Comparison of ENCODE assay signal across 8 mouse cellular contexts in the genomic region with DNA sequence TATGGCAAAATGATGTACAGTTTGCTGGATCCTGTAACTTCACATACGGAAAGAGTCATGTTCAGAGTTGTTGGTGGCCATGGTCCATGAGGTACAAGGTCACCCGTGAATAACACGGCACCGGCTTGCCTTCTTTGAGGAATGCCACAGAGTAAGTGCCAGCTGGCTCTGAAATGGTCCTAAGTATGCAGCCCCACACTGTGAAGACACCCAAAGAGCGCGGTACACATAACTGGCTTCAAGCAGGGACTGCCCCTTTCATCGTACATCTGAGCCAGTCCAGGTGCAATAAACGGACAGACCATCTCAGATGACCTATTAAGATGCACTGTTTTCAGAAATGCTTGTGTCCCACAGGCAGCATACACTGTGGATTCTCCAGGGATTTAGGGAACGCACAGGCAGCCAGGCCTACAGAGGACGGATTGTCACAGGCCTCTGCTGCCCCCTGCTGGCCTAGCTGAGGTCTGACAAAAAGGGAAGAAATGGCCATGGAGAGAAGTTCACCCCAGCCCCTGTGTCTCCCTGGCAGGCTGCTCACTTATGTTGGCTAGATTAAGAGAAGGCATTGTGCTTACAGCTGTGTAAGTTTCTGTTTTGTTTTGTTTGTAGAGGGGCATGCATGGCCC.
DNase-seq lines count a peak whose midpoint lies in the region; ATAC-seq and TF ChIP-seq lines count a peak whose summit lies in the region.
"Had no signal": no experiment of that assay in that cellular context is flagged by ENCODE, and none has a peak within 500 bp of the region (broad histone marks: within the 10 kb centered on the region; RNA-seq: fewer than 3 reads in every experiment).

No protein-coding gene starts in this region.

- H3K9me3 ChIP-seq in hindbrain, embryonic 16.5 days (ENCODE audit: control insufficient read depth, low read length) = no peaks in the 10 kb centered on the region
- H3K9me3 ChIP-seq in midbrain, embryonic 11.5 days (ENCODE audit: control insufficient read depth, low read length) = no peaks in the 10 kb centered on the region

- peaks cover 13% of the 10 kb centered on the region for H3K4me1 ChIP-seq in hindbrain, embryonic 16.5 days (ENCODE audit: control insufficient read depth, insufficient read depth, low read depth, low read length)
- peaks cover 4% of the 10 kb centered on the region for H3K4me1 ChIP-seq in midbrain, embryonic 11.5 days (ENCODE audit: control insufficient read depth, insufficient read depth, low read length)

- 0 out of 2 replicates have a peak overlapping the region, but pooled peaks have one; percentile 28 for H3K27ac ChIP-seq in gastrocnemius, adult 2 months
- H3K27ac ChIP-seq in hindbrain, embryonic 16.5 days (ENCODE audit: low read depth, low read length) = 0 out of 2 replicates have a peak overlapping the region, but pooled peaks have one; percentile 23
- no peak overlapping the region for H3K27ac ChIP-seq in midbrain, embryonic 11.5 days (ENCODE audit: low read depth, low read length)

- no peaks in the 10 kb centered on the region for H3K27me3 ChIP-seq in hindbrain, embryonic 16.5 days (replicated peaks; ENCODE audit: control insufficient read depth, insufficient read depth, low read length)
- no peaks in the 10 kb centered on the region for H3K27me3 ChIP-seq in midbrain, embryonic 11.5 days (ENCODE audit: control insufficient read depth, insufficient read depth, low read length)

- peak; percentile 93 for TF ChIP-seq CTCF in gastrocnemius, adult 2 months (IDR thresholded peaks at IDR 0.05)

- intact Hi-C loops in gastrocnemius, adult 2 months (cut with DNase I) = loop anchor here (2.0 to 5.0 kb wide), 2 partner anchors 162 to 208 kb away; a partner anchor contains a TSS
- intact Hi-C loops in left cerebral cortex, postnatal 36 days (cut with DNase I) = loop anchor here (5.0 kb wide), 1 partner anchor 208 kb away; a partner anchor contains a TSS

- no peak overlapping the region for H3K4me3 ChIP-seq in gastrocnemius, adult 2 months
- H3K4me3 ChIP-seq in hindbrain, embryonic 16.5 days (ENCODE audit: low read length) = no peak overlapping the region
- H3K4me3 ChIP-seq in midbrain, embryonic 11.5 days (ENCODE audit: low read depth, low read length) = no peak overlapping the region
- H3K4me3 ChIP-seq: myocyte had no signal

- ATAC-seq in activated CD4-positive, CD25-positive, alpha-beta regulatory T cell, adult 4 months = peak; percentile 62
- ATAC-seq in hindbrain, embryonic 16.5 days = peak; percentile 62
- peak; percentile 70 for ATAC-seq in midbrain, embryonic 11.5 days (ENCODE audit: low FRiP score)

- peak; percentile 84 to 86 for DNase-seq in cerebellum, postnatal 14 days
- peak; percentile 82 for DNase-seq in gastrocnemius, adult 2 months
- peak; percentile 44 to 61 for DNase-seq in left cerebral cortex, postnatal 36 days (ENCODE audit: low spot score in 2 of 2)
- peak; percentile 95 for DNase-seq in midbrain, embryonic 11.5 days (ENCODE audit: low spot score, missing footprints)
- DNase-seq in skeletal muscle tissue, adult 2 months (ENCODE audit: low read depth, low spot score) = peak; percentile 54

- H3K36me3 ChIP-seq in hindbrain, embryonic 16.5 days (ENCODE audit: control insufficient read depth, insufficient read depth, low read length) = 0 out of 2 replicates have a peak, but pooled peaks cover 4% of the 10 kb centered on the region
- H3K36me3 ChIP-seq in midbrain, embryonic 11.5 days (ENCODE audit: control insufficient read depth, insufficient read depth, low read length) = no peaks in the 10 kb centered on the region

- H3K4me2 ChIP-seq in hindbrain, embryonic 16.5 days (ENCODE audit: low read length) = no peak overlapping the region
- H3K4me2 ChIP-seq in midbrain, embryonic 11.5 days = no peak overlapping the region

- H3K9ac ChIP-seq in hindbrain, embryonic 16.5 days (ENCODE audit: low read depth, low read length) = no peak overlapping the region
- no peak overlapping the region for H3K9ac ChIP-seq in midbrain, embryonic 11.5 days (ENCODE audit: low read length)

- 35% methylated on average over 10 of the region's 10 CpGs for WGBS in hindbrain, embryonic 16.5 days
- WGBS in midbrain, embryonic 11.5 days = 49% methylated on average over 10 of the region's 10 CpGs
